Mouse (Mus musculus): ENCODE measurements around the gene Rexo5. TPM values are rescaled to one million over a fixed set of nuclear protein-coding genes. Genes with fewer than 3 reads are reported as not detected.

Rexo5 gene
- polyA plus RNA-seq (2014; fragmentation: Nextera tagmentation; extraction: Ambion mirVana), result 22.9 and 25.0 TPM in 2 replicates

GRCm38 (mm10) chr7:119793586-119794250, at the start of gene Rexo5, which contains the start of gene Eri2:
Rexo5 (plus strand) TSS chr7:119794006.
Eri2 (minus strand) TSS chr7:119794058.
- WGBS, result under 1% methylated on average over 53 of the region's 53 CpGs
- peaks cover 5% of the 10 kb centered on the region; the same call in 1 of the 2 replicates for H3K4me1 ChIP-seq (ENCODE audit: control insufficient read depth, insufficient read depth, low read length)
- H3K4me3 ChIP-seq (ENCODE audit: low read depth, low read length), result peak within 1 kb of the TSS; percentile 72
- H3K36me3 ChIP-seq (ENCODE audit: control insufficient read depth, insufficient read depth, low read length), result peaks cover 15% of the 10 kb centered on the region
- peak within 1 kb of the TSS; percentile 69 for H3K9ac ChIP-seq (replicated peaks; ENCODE audit: low read depth, low read length)
- no peaks in the 10 kb centered on the region for H3K9me3 ChIP-seq (ENCODE audit: control insufficient read depth, low read depth, low read length)
- no peaks in the 10 kb centered on the region for H3K27me3 ChIP-seq (ENCODE audit: control insufficient read depth, insufficient read depth, low read length)
- peak within 1 kb of the TSS; percentile 77 for H3K4me2 ChIP-seq (replicated peaks; ENCODE audit: low read depth, low read length)
- peak; percentile 99 for ATAC-seq (ENCODE audit: insufficient number of reproducible peaks, insufficient read depth, low FRiP score, low read depth)
- peak within 1 kb of the TSS; percentile 84 for H3K27ac ChIP-seq (ENCODE audit: low read length)

- Histone ChIP-seq H3K9me3 (ENCODE audit: control insufficient read depth, low read depth, low read length) (no peaks in the 10 kb centered on the region), H3K27me3 (ENCODE audit: control insufficient read depth, insufficient read depth, low read length) (no peaks in the 10 kb centered on the region), H3K27ac (ENCODE audit: low read length) (no peak overlapping the region), H3K4me2 (replicated peaks; ENCODE audit: low read depth, low read length) (peak overlapping the region; percentile 33; the same call in 1 of the 2 replicates), H3K9ac (replicated peaks; ENCODE audit: low read depth, low read length) (no peak overlapping the region), H3K4me1 (ENCODE audit: control insufficient read depth, insufficient read depth, low read length) (no peaks in the 10 kb centered on the region), H3K36me3 (ENCODE audit: control insufficient read depth, insufficient read depth, low read length) (no peaks in the 10 kb centered on the region), H3K4me3 (ENCODE audit: low read depth, low read length) (0 out of 2 replicates have a peak overlapping the region, but pooled peaks have one; percentile 8)
- 9% methylated on average over 34 of the region's 34 CpGs for WGBS
- peak; percentile 33; the same call in 1 of the 2 replicates for ATAC-seq (ENCODE audit: insufficient number of reproducible peaks, insufficient read depth, low FRiP score, low read depth)
These were observed 49.5 kb upstream of the Rexo5 start for GRCm38 (mm10) chr7:119744321-119744720.

- WGBS, result 74% methylated on average over 1 of the region's 1 CpGs
- no peak overlapping the region for H3K9ac ChIP-seq (replicated peaks; ENCODE audit: low read depth, low read length)
- H3K36me3 ChIP-seq (ENCODE audit: control insufficient read depth, insufficient read depth, low read length), result no peaks in the 10 kb centered on the region
- H3K4me2 ChIP-seq (replicated peaks; ENCODE audit: low read depth, low read length), result no peak overlapping the region
- no peak overlapping the region for H3K4me3 ChIP-seq (ENCODE audit: low read depth, low read length)
- no peak overlapping the region for H3K27ac ChIP-seq (ENCODE audit: low read length)
- H3K9me3 ChIP-seq (ENCODE audit: control insufficient read depth, low read depth, low read length), result no peaks in the 10 kb centered on the region
- H3K4me1 ChIP-seq (ENCODE audit: control insufficient read depth, insufficient read depth, low read length), result no peaks in the 10 kb centered on the region
- H3K27me3 ChIP-seq (ENCODE audit: control insufficient read depth, insufficient read depth, low read length), result no peaks in the 10 kb centered on the region
- no peak for ATAC-seq (ENCODE audit: insufficient number of reproducible peaks, insufficient read depth, low FRiP score, low read depth)
These were observed 47.9 kb upstream of the Rexo5 start for GRCm38 (mm10) chr7:119745869-119746268.

- no peaks in the 10 kb centered on the region for H3K4me1 ChIP-seq (ENCODE audit: control insufficient read depth, insufficient read depth, low read length)
- no peaks in the 10 kb centered on the region for H3K36me3 ChIP-seq (ENCODE audit: control insufficient read depth, insufficient read depth, low read length)
- no peaks in the 10 kb centered on the region for H3K9me3 ChIP-seq (ENCODE audit: control insufficient read depth, low read depth, low read length)
- WGBS, result 63% methylated on average over 1 of the region's 2 CpGs
- no peak overlapping the region for H3K9ac ChIP-seq (replicated peaks; ENCODE audit: low read depth, low read length)
- no peak overlapping the region for H3K4me3 ChIP-seq (ENCODE audit: low read depth, low read length)
- H3K27ac ChIP-seq (ENCODE audit: low read length), result no peak overlapping the region
- H3K27me3 ChIP-seq (ENCODE audit: control insufficient read depth, insufficient read depth, low read length), result no peaks in the 10 kb centered on the region
- ATAC-seq (ENCODE audit: insufficient number of reproducible peaks, insufficient read depth, low FRiP score, low read depth), result no peak
- H3K4me2 ChIP-seq (replicated peaks; ENCODE audit: low read depth, low read length), result no peak overlapping the region
These were observed 45.0 kb upstream of the Rexo5 start for GRCm38 (mm10) chr7:119748761-119749160.

GRCm38 (mm10) chr7:119749942-119750341, 43.9 kb upstream of the Rexo5 start:
- ATAC-seq (ENCODE audit: insufficient number of reproducible peaks, insufficient read depth, low FRiP score, low read depth), result no peak
- 53% methylated on average over 2 of the region's 2 CpGs for WGBS
- H3K4me3 ChIP-seq (ENCODE audit: low read depth, low read length), result no peak overlapping the region

GRCm38 (mm10) chr7:119753696-119754095, 40.1 kb upstream of the Rexo5 start:
- whole genome bisulfite sequencing, result 87% methylated on average over 1 of the region's 1 CpGs

More at GRCm38 (mm10) chr7:119749942-119750341, 43.9 kb upstream of the Rexo5 start:
- H3K4me2 ChIP-seq (replicated peaks; ENCODE audit: low read depth, low read length), result no peak overlapping the region
- H3K4me1 ChIP-seq (ENCODE audit: control insufficient read depth, insufficient read depth, low read length), result no peaks in the 10 kb centered on the region
- H3K27ac ChIP-seq (ENCODE audit: low read length), result no peak overlapping the region
- H3K36me3 ChIP-seq (ENCODE audit: control insufficient read depth, insufficient read depth, low read length), result no peaks in the 10 kb centered on the region
- H3K9ac ChIP-seq (replicated peaks; ENCODE audit: low read depth, low read length), result no peak overlapping the region
- H3K9me3 ChIP-seq (ENCODE audit: control insufficient read depth, low read depth, low read length), result no peaks in the 10 kb centered on the region
- H3K27me3 ChIP-seq (ENCODE audit: control insufficient read depth, insufficient read depth, low read length), result no peaks in the 10 kb centered on the region

GRCm38 (mm10) chr7:119760527-119760951, 33.3 kb upstream of the Rexo5 start, which contains the start of gene Acsm3:
Acsm3 (plus strand) TSS chr7:119760923.
- no peaks in the 10 kb centered on the region for H3K36me3 ChIP-seq (ENCODE audit: control insufficient read depth, insufficient read depth, low read length)
- no peak within 1 kb of the TSS for H3K9ac ChIP-seq (replicated peaks; ENCODE audit: low read depth, low read length)
- WGBS, result 26% methylated on average over 11 of the region's 11 CpGs
- ATAC-seq (ENCODE audit: insufficient number of reproducible peaks, insufficient read depth, low FRiP score, low read depth), result peak; percentile 78; the same call in 1 of the 2 replicates
- H3K4me1 ChIP-seq (ENCODE audit: control insufficient read depth, insufficient read depth, low read length), result no peaks in the 10 kb centered on the region
- H3K4me3 ChIP-seq (ENCODE audit: low read depth, low read length), result no peak within 1 kb of the TSS
- no peak within 1 kb of the TSS for H3K27ac ChIP-seq (ENCODE audit: low read length)
- H3K27me3 ChIP-seq (ENCODE audit: control insufficient read depth, insufficient read depth, low read length), result no peaks in the 10 kb centered on the region
- H3K9me3 ChIP-seq (ENCODE audit: control insufficient read depth, low read depth, low read length), result no peaks in the 10 kb centered on the region; the same call in 1 of the 2 replicates
- H3K4me2 ChIP-seq (replicated peaks; ENCODE audit: low read depth, low read length), result no peak within 1 kb of the TSS

More at GRCm38 (mm10) chr7:119753696-119754095, 40.1 kb upstream of the Rexo5 start:
- Histone ChIP-seq H3K4me3 (ENCODE audit: low read depth, low read length) (no peak overlapping the region), H3K4me2 (replicated peaks; ENCODE audit: low read depth, low read length) (no peak overlapping the region), H3K27ac (ENCODE audit: low read length) (no peak overlapping the region), H3K9ac (replicated peaks; ENCODE audit: low read depth, low read length) (no peak overlapping the region), H3K27me3 (ENCODE audit: control insufficient read depth, insufficient read depth, low read length) (no peaks in the 10 kb centered on the region), H3K9me3 (ENCODE audit: control insufficient read depth, low read depth, low read length) (no peaks in the 10 kb centered on the region), H3K4me1 (ENCODE audit: control insufficient read depth, insufficient read depth, low read length) (no peaks in the 10 kb centered on the region), H3K36me3 (ENCODE audit: control insufficient read depth, insufficient read depth, low read length) (no peaks in the 10 kb centered on the region)
- no peak for ATAC-seq (ENCODE audit: insufficient number of reproducible peaks, insufficient read depth, low FRiP score, low read depth)

GRCm38 (mm10) chr7:119762166-119762697, 31.6 kb upstream of the Rexo5 start:
- ATAC-seq (ENCODE audit: insufficient number of reproducible peaks, insufficient read depth, low FRiP score, low read depth), result peak; percentile 67

More at GRCm38 (mm10) chr7:119762166-119762697, 31.6 kb upstream of the Rexo5 start:
- H3K4me3 ChIP-seq (ENCODE audit: low read depth, low read length), result no peak overlapping the region
- H3K27me3 ChIP-seq (ENCODE audit: control insufficient read depth, insufficient read depth, low read length), result no peaks in the 10 kb centered on the region
- 28% methylated on average over 4 of the region's 4 CpGs for WGBS
- H3K36me3 ChIP-seq (ENCODE audit: control insufficient read depth, insufficient read depth, low read length), result no peaks in the 10 kb centered on the region
- H3K4me1 ChIP-seq (ENCODE audit: control insufficient read depth, insufficient read depth, low read length), result no peaks in the 10 kb centered on the region
- H3K27ac ChIP-seq (ENCODE audit: low read length), result no peak overlapping the region
- no peaks in the 10 kb centered on the region; the same call in 1 of the 2 replicates for H3K9me3 ChIP-seq (ENCODE audit: control insufficient read depth, low read depth, low read length)
- no peak overlapping the region for H3K9ac ChIP-seq (replicated peaks; ENCODE audit: low read depth, low read length)
- H3K4me2 ChIP-seq (replicated peaks; ENCODE audit: low read depth, low read length), result no peak overlapping the region
